Mouse (Mus musculus) cerebellum, adult 2 months (tissue): ENCODE results near the gene Nme9. TPM values are rescaled to one million over a fixed set of nuclear protein-coding genes. Genes with fewer than 3 reads are reported as not detected.

Experiments
- DNase-seq, 2 experiments: peaks; one replicate each; pipeline ENCODE4 v3.0.0; 2021
- H3K27ac ChIP-seq: fragments of 200-500 bp; 2 replicates; pipeline ENCODE4 v1.5.1; 2012; ENCODE audit warnings: low read length, control low read depth, inconsistent platforms; ENCODE audit not compliant: insufficient read depth
- H3K27me3 ChIP-seq: fragments of 200-500 bp; 2 replicates; pipeline ENCODE4 v1.6.1; 2012; ENCODE audit warnings: inconsistent platforms, mild to moderate bottlenecking, low read length, moderate library complexity; ENCODE audit not compliant: control insufficient read depth, insufficient read depth
- H3K4me1 ChIP-seq: fragments of 200-500 bp; 2 replicates; pipeline ENCODE4 v1.6.1; 2011; ENCODE audit warnings: low read length; ENCODE audit not compliant: control insufficient read depth, insufficient read depth
- H3K4me3 ChIP-seq: fragments of 200-500 bp; replicated peaks from 2 replicates; pipeline ENCODE3; 2011; ENCODE audit warnings: mild to moderate bottlenecking, low read depth, low read length, control low read depth; ENCODE audit not compliant: insufficient read depth
- CTCF ChIP-seq: fragments of 200-500 bp; IDR thresholded peaks from 2 replicates; pipeline ENCODE4 v1.5.1; 2011; ENCODE audit warnings: low read depth, mild to moderate bottlenecking, control low read depth, low read length, moderate library complexity, borderline replicate concordance; ENCODE audit not compliant: insufficient read depth
- POLR2A ChIP-seq: fragments of 200-500 bp; IDR thresholded peaks from 2 replicates; pipeline ENCODE4 v1.6.1; 2011; ENCODE audit warnings: low read length, control low read depth, borderline replicate concordance; ENCODE audit not compliant: insufficient read depth
- WGBS: fragments of 180-500 bp; shearing (Covaris S2); methylation state at CpG from one replicate; pipeline ENCODE4 v1.1.7; 2018; 5-methylcytosine and 5-hydroxymethylcytosine counted together
- polyA plus RNA-seq: library from polyadenylated mRNA; depleted of rRNA; stranded (reverse); fragments of >200 nt; gene quantifications from 2 replicates; pipeline ENCODE4 v1.2.3, GENCODE M21; 2012

Nme9 gene
- polyA plus RNA-seq, 1 experiment = 0.15 TPM

GRCm38 (mm10) chr9:99449886-99450647 is 1.2 kb upstream of the Nme9 start:
- Histone ChIP-seq H3K4me3 (no peak overlapping the region), H3K27ac (no peak overlapping the region), H3K27me3 (no peaks in the 10 kb centered on the region), H3K4me1 (no peaks in the 10 kb centered on the region)
- TF ChIP-seq POLR2A (no peak), CTCF (peak; percentile 18; the same call in 1 of the 2 replicates)
- 37% methylated on average over 9 of the region's 9 CpGs for WGBS
- DNase-seq = no peak

DNA sequence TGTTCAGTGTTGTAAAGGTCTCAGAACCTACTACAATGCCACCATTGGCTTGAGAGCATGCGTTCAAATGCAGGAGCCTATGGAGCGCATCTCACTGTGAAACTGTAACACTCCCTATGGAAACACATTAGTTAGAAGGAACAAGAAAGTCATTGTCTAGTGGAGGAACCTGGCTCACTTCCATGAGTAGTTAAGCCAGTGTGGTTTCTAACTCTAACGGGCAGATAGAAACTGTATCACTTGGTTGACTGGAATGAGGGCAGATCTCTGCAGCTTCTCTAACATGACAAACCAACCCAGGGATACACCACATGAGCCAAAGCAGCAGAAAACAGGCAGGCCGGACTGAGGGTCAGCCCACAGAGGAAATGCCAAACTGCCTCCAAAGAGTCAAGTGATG is 2.9 kb downstream of the Nme9 start:
- no peaks in the 10 kb centered on the region for H3K4me1 ChIP-seq
- 51% methylated on average over 4 of the region's 4 CpGs for WGBS
- no peaks in the 10 kb centered on the region; the same call in 1 of the 2 replicates for H3K27me3 ChIP-seq
- H3K27ac ChIP-seq = no peak overlapping the region
- H3K4me3 ChIP-seq = no peak overlapping the region
- no peak for DNase-seq
- TF ChIP-seq POLR2A (no peak), CTCF (no peak)

DNA sequence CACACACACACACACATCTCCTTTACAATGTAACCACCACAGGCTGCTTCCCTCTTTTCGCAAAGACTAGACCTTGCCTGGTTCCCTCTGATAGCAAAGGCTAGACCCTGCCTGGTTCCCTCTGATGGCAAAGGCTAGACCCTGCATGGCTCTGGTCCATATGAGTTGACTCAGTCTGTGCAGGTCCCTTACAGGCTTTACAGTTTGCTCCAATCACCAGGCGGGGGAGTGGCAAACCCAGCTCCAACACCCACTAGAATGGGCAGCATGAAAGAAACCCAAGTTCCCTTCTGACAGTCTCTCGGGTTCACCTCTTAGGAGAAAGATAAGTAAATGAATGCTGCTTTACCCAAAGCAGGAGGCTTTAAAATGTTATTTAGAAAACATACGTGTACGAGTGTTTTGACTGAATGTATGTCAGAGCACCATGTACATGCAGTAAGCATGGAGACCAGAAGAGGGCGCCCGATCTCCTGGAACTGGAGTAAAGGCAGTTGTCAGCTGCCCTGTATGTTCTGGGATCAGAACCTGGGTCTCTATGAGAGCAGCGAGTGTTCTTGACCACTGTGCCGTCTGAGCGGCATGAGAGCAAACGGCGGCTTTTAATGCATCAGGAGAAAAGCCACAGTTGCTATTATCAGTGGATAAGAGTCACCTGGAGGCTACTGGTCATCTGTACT is 7.4 kb downstream of the Nme9 start:
- H3K27ac ChIP-seq = no peak overlapping the region
- H3K4me3 ChIP-seq = no peak overlapping the region
- no peaks in the 10 kb centered on the region for H3K4me1 ChIP-seq
- TF ChIP-seq CTCF = peak; percentile 69
- TF ChIP-seq POLR2A = no peak
- no peaks in the 10 kb centered on the region; the same call in 1 of the 2 replicates for H3K27me3 ChIP-seq
- WGBS = 42% methylated on average over 12 of the region's 12 CpGs
- DNase-seq = peak; percentile 46 to 70

GRCm38 (mm10) chr9:99459730-99460129 is 8.5 kb downstream of the Nme9 start:
- WGBS = 63% methylated on average over 4 of the region's 4 CpGs
- no peaks in the 10 kb centered on the region; the same call in 1 of the 2 replicates for H3K27me3 ChIP-seq
- no peak for DNase-seq
- H3K4me3 ChIP-seq = no peak overlapping the region
- no peak overlapping the region for H3K27ac ChIP-seq
- TF ChIP-seq CTCF (no peak), POLR2A (no peak)
- no peaks in the 10 kb centered on the region for H3K4me1 ChIP-seq

DNA sequence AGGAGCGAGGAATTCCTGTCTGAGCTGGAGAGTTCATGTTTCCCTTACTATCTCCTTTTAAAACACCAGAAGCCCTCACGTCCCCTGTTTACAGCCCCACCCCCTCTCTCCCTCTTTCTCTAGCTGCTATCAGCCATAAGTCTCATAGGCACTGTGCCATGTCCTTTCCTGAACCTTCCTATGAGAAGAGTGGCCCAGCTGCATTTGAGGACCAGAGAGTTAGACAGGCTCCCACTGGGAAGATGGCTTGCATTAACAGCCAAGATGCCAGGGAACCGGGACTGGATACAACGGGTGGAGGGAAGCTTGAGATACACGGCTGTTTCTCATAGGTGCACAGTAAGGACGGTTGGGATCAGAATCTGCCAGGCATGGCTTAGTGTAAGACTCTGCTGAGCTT is 13.6 kb downstream of the Nme9 start:
- Histone ChIP-seq H3K4me1 (peaks cover 1% of the 10 kb centered on the region; the same call in 1 of the 2 replicates), H3K4me3 (no peak overlapping the region), H3K27me3 (no peaks in the 10 kb centered on the region), H3K27ac (no peak overlapping the region)
- 31% methylated on average over 6 of the region's 6 CpGs for WGBS
- TF ChIP-seq CTCF (no peak), POLR2A (no peak)
- DNase-seq = no peak

DNA sequence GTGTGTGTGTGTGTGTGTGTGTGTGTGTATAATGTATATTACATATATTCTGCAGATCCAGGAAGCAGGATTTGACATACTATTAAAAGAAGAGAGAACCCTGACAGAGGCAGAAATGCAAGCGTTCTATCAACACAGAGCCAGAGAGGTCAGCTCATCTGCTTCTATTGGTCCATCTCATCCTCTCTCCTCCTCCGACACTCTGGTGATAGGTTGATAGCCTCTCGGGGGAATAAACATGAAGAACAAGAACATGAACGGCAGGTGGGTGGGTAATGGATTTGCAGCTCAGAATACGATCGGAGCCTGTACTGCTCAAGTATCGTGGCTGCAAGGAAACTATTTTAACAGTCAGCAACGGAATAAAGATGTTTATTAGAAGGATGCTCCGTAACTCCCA is 17.3 kb downstream of the Nme9 start:
- no peaks in the 10 kb centered on the region for H3K27me3 ChIP-seq
- H3K4me1 ChIP-seq = peaks cover 10% of the 10 kb centered on the region
- WGBS = 90% methylated on average over 9 of the region's 9 CpGs
- no peak overlapping the region for H3K27ac ChIP-seq
- no peak for TF ChIP-seq POLR2A
- no peak for TF ChIP-seq CTCF
- no peak for DNase-seq
- H3K4me3 ChIP-seq = no peak overlapping the region

GRCm38 (mm10) chr9:99469681-99470273 is 18.5 kb downstream of the Nme9 start:
- no peaks in the 10 kb centered on the region for H3K27me3 ChIP-seq
- no peak overlapping the region for H3K4me3 ChIP-seq
- H3K27ac ChIP-seq = no peak overlapping the region
- TF ChIP-seq POLR2A (no peak), CTCF (no peak)
- DNase-seq = no peak
- 66% methylated on average over 8 of the region's 8 CpGs for WGBS
- H3K4me1 ChIP-seq = peaks cover 10% of the 10 kb centered on the region
